Mouse (Mus musculus) ES-E14 (cell line): ENCODE results near the gene Tm9sf2. TPM values are rescaled to one million over a fixed set of nuclear protein-coding genes. Genes with fewer than 3 reads are reported as not detected.

Experiments
- DNase-seq: peaks from one replicate; pipeline ENCODE4 v3.0.0-alpha.2; 2013; ENCODE audit warnings: low read depth, low spot score
- H3K27ac ChIP-seq: 2 replicates; pipeline ENCODE4 v1.5.1; 2012; ENCODE audit warnings: low read depth, mild to moderate bottlenecking, low read length, moderate library complexity, mixed read lengths; ENCODE audit not compliant: poor library complexity, insufficient read depth, severe bottlenecking
- H3K36me3 ChIP-seq: 2 replicates; pipeline ENCODE4 v1.6.1; 2012; ENCODE audit warnings: mild to moderate bottlenecking, low read length, moderate library complexity, mixed read lengths; ENCODE audit not compliant: control insufficient read depth, poor library complexity, insufficient read depth, severe bottlenecking
- H3K4me1 ChIP-seq, 2 experiments: fragments of 150-350 bp in 1 of 2; sonication (generic) in 1 of 2; 2 replicates each; pipeline ENCODE4 v1.6.1; 2012; ENCODE audit warnings: low read length in 2 of 2, mild to moderate bottlenecking in 1 of 2, mixed read lengths in 1 of 2; ENCODE audit not compliant: control insufficient read depth in 2 of 2, insufficient read depth in 2 of 2, poor library complexity in 1 of 2
- H3K4me3 ChIP-seq, 2 experiments: fragments of 150-350 bp in 1 of 2; sonication (generic) in 1 of 2; 2 replicates each; pipeline ENCODE4 v1.5.1; 2012; ENCODE audit warnings: low read length in 2 of 2, low read depth in 1 of 2, mild to moderate bottlenecking in 1 of 2, mixed read lengths in 1 of 2; ENCODE audit not compliant: insufficient read depth in 1 of 2, poor library complexity in 1 of 2, severe bottlenecking in 1 of 2
- H3K9ac ChIP-seq: 2 replicates; pipeline ENCODE4 v1.6.1; 2012; ENCODE audit warnings: low read depth, mild to moderate bottlenecking, low read length, mixed read lengths; ENCODE audit not compliant: poor library complexity, insufficient read depth, severe bottlenecking
- H3K9me3 ChIP-seq: fragments of 150-350 bp; sonication (generic); 2 replicates; pipeline ENCODE4 v1.6.1; 2012; ENCODE audit warnings: low read depth, mild to moderate bottlenecking, low read length; ENCODE audit not compliant: control insufficient read depth, insufficient read depth
- CHD2 ChIP-seq: IDR thresholded peaks from 2 replicates; pipeline ENCODE4 v1.6.1; 2014; ENCODE audit warnings: mild to moderate bottlenecking, low read depth, low read length, inconsistent platforms
- HCFC1 ChIP-seq: IDR thresholded peaks from 2 replicates; pipeline ENCODE4 v1.6.1; 2012; ENCODE audit warnings: low read length, inconsistent platforms, borderline replicate concordance; ENCODE audit not compliant: insufficient read depth
- MAFK ChIP-seq: IDR thresholded peaks from 2 replicates; pipeline ENCODE4 v1.6.1; 2014; ENCODE audit warnings: mild to moderate bottlenecking, low read depth, low read length, inconsistent platforms; ENCODE audit not compliant: insufficient read depth
- ZC3H11A ChIP-seq: IDR thresholded peaks from 2 replicates; pipeline ENCODE4 v1.6.1; 2012; ENCODE audit warnings: low read depth, mild to moderate bottlenecking, inconsistent platforms, low read length, borderline replicate concordance
- ZNF384 ChIP-seq: IDR thresholded peaks from 2 replicates; pipeline ENCODE4 v1.6.1; 2012; ENCODE audit warnings: low read depth, low read length, inconsistent platforms
- in situ Hi-C, 2 experiments: fragments of 600-800 bp; cut with MboI; formaldehyde crosslinking; loops; one replicate each; pipeline ENCODE4 v1.15.1; 2025; ENCODE audit warnings: low sequenced_read_pairs in 2 of 2, inconsistent platforms in 1 of 2; ENCODE audit not compliant: unreplicated experiment in 2 of 2
- total RNA-seq: library from RNA; depleted of rRNA; stranded (reverse); fragments of 300-350 nt; gene quantifications from 2 replicates; pipeline ENCODE4 v1.2.3, GENCODE M21; 2012

Gene Tm9sf2
- total RNA-seq, 1 experiment: 84.1 TPM

GRCm38 (mm10) chr14:122075485-122076200, 31.2 kb upstream of the Tm9sf2 start:
- TF ChIP-seq CHD2 (no peak), ZNF384 (no peak)
- no peak overlapping the region for H3K27ac ChIP-seq
- in situ Hi-C loops: no loop called here
- H3K9me3 ChIP-seq: no peaks in the 10 kb centered on the region
- no peaks in the 10 kb centered on the region for H3K4me1 ChIP-seq
- H3K36me3 ChIP-seq: no peaks in the 10 kb centered on the region
- H3K9ac ChIP-seq: peak overlapping the region; percentile 41; the same call in 1 of the 2 replicates
- peak overlapping the region; percentile 43 to 44; a peak in 3 of 4 replicates for H3K4me3 ChIP-seq
- peak; percentile 20 for DNase-seq

- Histone ChIP-seq H3K9me3 (no peaks in the 10 kb centered on the region), H3K36me3 (no peaks in the 10 kb centered on the region), H3K4me3 (no peak overlapping the region), H3K27ac (no peak overlapping the region), H3K9ac (no peak overlapping the region), H3K4me1 (no peaks in the 10 kb centered on the region)
- TF ChIP-seq HCFC1: no peak
- TF ChIP-seq MAFK: no peak
- TF ChIP-seq CHD2: no peak
- no peak for TF ChIP-seq ZC3H11A
- no peak for TF ChIP-seq ZNF384
- in situ Hi-C loops: no loop called here
- no peak for DNase-seq
Observed at GRCm38 (mm10) chr14:122077017-122077416, 29.8 kb upstream of the Tm9sf2 start.

- DNase-seq: peak; percentile 59
- Histone ChIP-seq H3K9me3 (no peaks in the 10 kb centered on the region), H3K9ac (no peak overlapping the region), H3K4me3 (no peak overlapping the region), H3K27ac (no peak overlapping the region), H3K4me1 (no peaks in the 10 kb centered on the region), H3K36me3 (no peaks in the 10 kb centered on the region)
- no peak for TF ChIP-seq HCFC1
- TF ChIP-seq ZNF384: no peak
- TF ChIP-seq MAFK: no peak
- TF ChIP-seq CHD2: no peak
- TF ChIP-seq ZC3H11A: no peak
- in situ Hi-C loops: no loop called here
Observed at GRCm38 (mm10) chr14:122079428-122079827, 27.4 kb upstream of the Tm9sf2 start.

- DNase-seq: peak; percentile 29
- H3K9ac ChIP-seq: no peak overlapping the region
- no peaks in the 10 kb centered on the region for H3K36me3 ChIP-seq
- in situ Hi-C loops: no loop called here
- no peaks in the 10 kb centered on the region for H3K9me3 ChIP-seq
- no peak overlapping the region for H3K4me3 ChIP-seq
- no peak for TF ChIP-seq HCFC1
- TF ChIP-seq ZC3H11A: no peak
- TF ChIP-seq CHD2: no peak
- TF ChIP-seq ZNF384: no peak
- no peak for TF ChIP-seq MAFK
- H3K27ac ChIP-seq: no peak overlapping the region
- H3K4me1 ChIP-seq: no peaks in the 10 kb centered on the region
Observed at GRCm38 (mm10) chr14:122079921-122080320, 26.9 kb upstream of the Tm9sf2 start.

GRCm38 (mm10) chr14:122081308-122081707, 25.5 kb upstream of the Tm9sf2 start:
- TF ChIP-seq MAFK (no peak), ZNF384 (no peak)
- no peaks in the 10 kb centered on the region for H3K36me3 ChIP-seq
- no peak overlapping the region for H3K4me3 ChIP-seq
- H3K9ac ChIP-seq: no peak overlapping the region
- in situ Hi-C loops: no loop called here
- H3K9me3 ChIP-seq: no peaks in the 10 kb centered on the region
- no peak overlapping the region for H3K27ac ChIP-seq
- no peak for DNase-seq
- no peaks in the 10 kb centered on the region for H3K4me1 ChIP-seq
